Comparison of ENCODE assay signal across 8 mouse cellular contexts in the genomic region with DNA sequence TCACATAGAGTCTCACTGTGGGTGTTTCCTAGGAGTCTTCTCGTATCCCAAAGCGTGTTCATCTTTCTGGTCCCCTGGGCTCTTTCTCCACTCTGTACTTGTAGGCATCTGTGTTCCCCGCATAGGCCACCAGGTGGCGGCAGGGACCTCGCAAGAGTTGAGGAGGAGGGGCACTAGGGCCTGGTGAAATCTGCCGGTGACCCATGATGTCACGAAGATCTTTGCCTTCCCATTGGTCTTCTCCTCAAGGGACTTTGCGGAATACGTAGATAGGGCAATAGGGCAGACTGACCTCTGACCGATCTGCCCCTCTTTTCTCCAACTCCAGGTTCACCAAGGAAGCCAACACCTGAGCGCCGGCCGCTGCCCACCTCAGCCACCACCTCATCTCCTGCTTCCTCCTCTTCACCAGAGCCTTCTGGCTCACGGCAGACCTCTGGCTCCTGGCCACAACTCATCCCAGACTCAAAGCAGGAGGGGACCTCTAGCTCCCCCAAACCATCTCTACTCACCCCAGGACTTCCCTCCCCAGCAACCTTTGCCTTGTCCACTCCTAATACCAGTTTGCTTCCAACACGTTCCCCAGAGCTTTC. TPM values are rescaled to one million over a fixed set of nuclear protein-coding genes. Genes with fewer than 3 reads are reported as not detected.
A peak's percentile ranks its signal among the peaks of the same experiment; 100 is the strongest.
DNase-seq lines count a peak whose midpoint lies in the region; ATAC-seq and TF ChIP-seq lines count a peak whose summit lies in the region.

No protein-coding gene starts in this region.

- peak; percentile 78 for DNase-seq in 3134 (ENCODE audit: extremely low read depth, insufficient read length, low spot score)
- peak; percentile 94 to 95 for DNase-seq in adrenal gland, postnatal 36 days
- peak; percentile 94 for DNase-seq in embryonic facial prominence, embryonic 14.5 days (ENCODE audit: low spot score)
- peak; percentile 92 to 96 for DNase-seq in heart, adult 2 months
- DNase-seq in kidney, adult 8-10 months = peak; percentile 94 to 97
- DNase-seq in spleen, postnatal 10 days (ENCODE audit: low spot score in 2 of 2) = peak; percentile 88 to 93

- H3K9ac ChIP-seq in embryonic facial prominence, embryonic 14.5 days (ENCODE audit: low read depth, low read length) = no peak overlapping the region
- H3K9ac ChIP-seq in heart, adult 2 months (ENCODE audit: low read depth, low read length) = peak overlapping the region; percentile 47
- no peak overlapping the region for H3K9ac ChIP-seq in limb, embryonic 13.5 days
- H3K9ac ChIP-seq in midbrain, embryonic 16.5 days (ENCODE audit: low read depth, low read length) = 0 out of 2 replicates have a peak overlapping the region, but pooled peaks have one; percentile 16

- WGBS in embryonic facial prominence, embryonic 14.5 days = 18% methylated on average over 15 of the region's 15 CpGs
- 15% methylated on average over 15 of the region's 15 CpGs for whole genome bisulfite sequencing in heart, adult 2 months
- 22% methylated on average over 15 of the region's 15 CpGs for WGBS in limb, embryonic 13.5 days
- 19% methylated on average over 15 of the region's 15 CpGs for WGBS in midbrain, embryonic 16.5 days

- H3K27ac ChIP-seq in embryonic facial prominence, embryonic 14.5 days (replicated peaks; ENCODE audit: low read depth, low read length) = no peak overlapping the region
- peak overlapping the region; percentile 80 for H3K27ac ChIP-seq in heart, adult 2 months
- H3K27ac ChIP-seq in limb, embryonic 13.5 days = no peak overlapping the region
- H3K27ac ChIP-seq in midbrain, embryonic 16.5 days (ENCODE audit: low read length) = no peak overlapping the region

- H3K4me3 ChIP-seq in embryonic facial prominence, embryonic 14.5 days (ENCODE audit: low read depth, low read length) = peak overlapping the region; percentile 34
- H3K4me3 ChIP-seq in heart, adult 2 months = peak overlapping the region; percentile 48
- H3K4me3 ChIP-seq in limb, embryonic 13.5 days = peak overlapping the region; percentile 33
- peak overlapping the region; percentile 38 for H3K4me3 ChIP-seq in midbrain, embryonic 16.5 days (ENCODE audit: low read depth, low read length)

- peak; percentile 86 for ATAC-seq in embryonic facial prominence, embryonic 14.5 days (ENCODE audit: low read depth)
- ATAC-seq in limb, embryonic 13.5 days (ENCODE audit: low FRiP score, low read depth) = peak; percentile 63
- ATAC-seq in midbrain, embryonic 16.5 days = peak; percentile 73

- intact Hi-C loops in heart, adult 2 months (cut with DNase I) = loop anchor here (1.0 to 5.0 kb wide), 6 partner anchors 21 to 184 kb away; a partner anchor contains a TSS

- H3K79me2 ChIP-seq in heart, adult 2 months (replicated peaks; ENCODE audit: control insufficient read depth, insufficient read depth, low read length) = no peaks in the 10 kb centered on the region

- H3K9me3 ChIP-seq in embryonic facial prominence, embryonic 14.5 days (ENCODE audit: control insufficient read depth, low read length) = no peaks in the 10 kb centered on the region
- no peaks in the 10 kb centered on the region for H3K9me3 ChIP-seq in limb, embryonic 13.5 days
- no peaks in the 10 kb centered on the region for H3K9me3 ChIP-seq in midbrain, embryonic 16.5 days (replicated peaks; ENCODE audit: control insufficient read depth, low read length, poor library complexity, severe bottlenecking)

- H3K27me3 ChIP-seq in embryonic facial prominence, embryonic 14.5 days (replicated peaks; ENCODE audit: control insufficient read depth, insufficient read depth, low read length) = no peaks in the 10 kb centered on the region
- no peaks in the 10 kb centered on the region for H3K27me3 ChIP-seq in heart, adult 2 months (ENCODE audit: control insufficient read depth, insufficient read depth, low read length)
- H3K27me3 ChIP-seq in limb, embryonic 13.5 days = no peaks in the 10 kb centered on the region
- no peaks in the 10 kb centered on the region for H3K27me3 ChIP-seq in midbrain, embryonic 16.5 days (ENCODE audit: control insufficient read depth, insufficient read depth, low read depth, low read length)

- H3K4me2 ChIP-seq in embryonic facial prominence, embryonic 14.5 days (ENCODE audit: low read depth, low read length) = peak overlapping the region; percentile 58
- H3K4me2 ChIP-seq in limb, embryonic 13.5 days (replicated peaks) = peak overlapping the region; percentile 59
- peak overlapping the region; percentile 63 for H3K4me2 ChIP-seq in midbrain, embryonic 16.5 days (ENCODE audit: low read length)

- TF ChIP-seq CTCF in heart, adult 2 months (IDR thresholded peaks at IDR 0.05) = no peak; the same call in 1 of the 2 replicates

- TF ChIP-seq EP300 in heart, adult 2 months (IDR thresholded peaks at IDR 0.05; ENCODE audit: insufficient read depth, low read depth, low read length) = peak; percentile 90

- no peak for TF ChIP-seq POLR2A in heart, adult 2 months (IDR thresholded peaks at IDR 0.05; ENCODE audit: insufficient read depth, low read depth, low read length)

- no peaks in the 10 kb centered on the region for H3K36me3 ChIP-seq in embryonic facial prominence, embryonic 14.5 days (ENCODE audit: control insufficient read depth, insufficient read depth, low read length)
- no peaks in the 10 kb centered on the region for H3K36me3 ChIP-seq in heart, adult 2 months (ENCODE audit: control insufficient read depth, insufficient read depth, low read length)
- no peaks in the 10 kb centered on the region for H3K36me3 ChIP-seq in limb, embryonic 13.5 days
- no peaks in the 10 kb centered on the region for H3K36me3 ChIP-seq in midbrain, embryonic 16.5 days (ENCODE audit: control insufficient read depth, insufficient read depth, low read length)

- H3K4me1 ChIP-seq in embryonic facial prominence, embryonic 14.5 days (ENCODE audit: control insufficient read depth, insufficient read depth, low read length) = no peaks in the 10 kb centered on the region
- H3K4me1 ChIP-seq in heart, adult 2 months (ENCODE audit: control insufficient read depth, insufficient read depth, low read length) = peaks cover 3% of the 10 kb centered on the region
- H3K4me1 ChIP-seq in limb, embryonic 13.5 days = peaks cover 7% of the 10 kb centered on the region; the same call in 1 of the 2 replicates
- H3K4me1 ChIP-seq in midbrain, embryonic 16.5 days (ENCODE audit: control insufficient read depth, insufficient read depth, low read length) = no peaks in the 10 kb centered on the region

RNA-seq across cellular contexts. Expression of a gene that starts 17.7 kb away (rescaled TPM):
- 1 to 10 TPM; 1.7 to 2.7 TPM for total RNA-seq in adrenal gland, postnatal 36 days (2021)
- polyA plus RNA-seq in embryonic facial prominence, embryonic 14.5 days (2014; fragmentation: Nextera tagmentation; extraction: Ambion mirVana) = 8.1 and 8.7 TPM in 2 replicates
- total RNA-seq in heart, adult 2 months (2021) = 1 to 10 TPM; 1.7 to 2.9 TPM
- polyA plus RNA-seq in heart, adult 2 months (2012; rRNA removed) = 5.9 and 6.4 TPM in 2 replicates
- polyA plus RNA-seq in limb, embryonic 13.5 days (2015; fragmentation: Nextera tagmentation; extraction: Ambion mirVana) = 6.4 and 8.1 TPM in 2 replicates
- polyA plus RNA-seq in midbrain, embryonic 16.5 days (2015; fragmentation: Nextera tagmentation; extraction: Ambion mirVana) = 0.72 and 0.85 TPM in 2 replicates

RNA-seq across cellular contexts. Expression of a gene that starts 20.9 kb away (rescaled TPM):
- total RNA-seq in adrenal gland, postnatal 36 days (2021) = under 1 TPM; 0.36 to 0.89 TPM
- polyA plus RNA-seq in embryonic facial prominence, embryonic 14.5 days (2014; fragmentation: Nextera tagmentation; extraction: Ambion mirVana) = 0.64 and 0.92 TPM in 2 replicates
- 10 to 100 TPM; 26.5 to 35.6 TPM for total RNA-seq in heart, adult 2 months (2021)
- polyA plus RNA-seq in heart, adult 2 months (2012; rRNA removed) = 85.0 and 119 TPM in 2 replicates
- polyA plus RNA-seq in limb, embryonic 13.5 days (2015; fragmentation: Nextera tagmentation; extraction: Ambion mirVana) = 0.38 and 0.92 TPM in 2 replicates
- 0.18 TPM in 1 of 2 replicates, not detected in the other for polyA plus RNA-seq in midbrain, embryonic 16.5 days (2015; fragmentation: Nextera tagmentation; extraction: Ambion mirVana)

RNA-seq across cellular contexts. Expression of a gene that starts 21.5 kb away (rescaled TPM):
- 10 to 100 TPM in 1 of 2 experiments, 1 to 10 TPM in 1; 7.1 to 11.5 TPM for total RNA-seq in adrenal gland, postnatal 36 days (2021)
- polyA plus RNA-seq in embryonic facial prominence, embryonic 14.5 days (2014; fragmentation: Nextera tagmentation; extraction: Ambion mirVana) = 1.9 and 2.6 TPM in 2 replicates
- 1 to 10 TPM; 5.6 to 5.8 TPM for total RNA-seq in heart, adult 2 months (2021)
- polyA plus RNA-seq in heart, adult 2 months (2012; rRNA removed) = 3.5 TPM in 2 replicates
- 3.1 and 3.3 TPM in 2 replicates for polyA plus RNA-seq in limb, embryonic 13.5 days (2015; fragmentation: Nextera tagmentation; extraction: Ambion mirVana)
- polyA plus RNA-seq in midbrain, embryonic 16.5 days (2015; fragmentation: Nextera tagmentation; extraction: Ambion mirVana) = 48.2 and 49.4 TPM in 2 replicates

RNA-seq across cellular contexts. Expression of a gene that starts 27.6 kb away (rescaled TPM):
- total RNA-seq in adrenal gland, postnatal 36 days (2021) = under 1 TPM; 0.23 to 0.50 TPM
- polyA plus RNA-seq in embryonic facial prominence, embryonic 14.5 days (2014; fragmentation: Nextera tagmentation; extraction: Ambion mirVana) = 0.06 and 0.08 TPM in 2 replicates
- total RNA-seq in heart, adult 2 months (2021) = 10 to 100 TPM; 39.4 to 46.1 TPM
- polyA plus RNA-seq in heart, adult 2 months (2012; rRNA removed) = 66.1 and 72.5 TPM in 2 replicates
- not detected in 2 replicates for polyA plus RNA-seq in limb, embryonic 13.5 days (2015; fragmentation: Nextera tagmentation; extraction: Ambion mirVana)
- 0.60 and 0.93 TPM in 2 replicates for polyA plus RNA-seq in midbrain, embryonic 16.5 days (2015; fragmentation: Nextera tagmentation; extraction: Ambion mirVana)

RNA-seq across cellular contexts. Expression of a gene that starts 28.3 kb away (rescaled TPM):
- 10 to 100 TPM; 13.7 to 15.5 TPM for total RNA-seq in adrenal gland, postnatal 36 days (2021)
- polyA plus RNA-seq in embryonic facial prominence, embryonic 14.5 days (2014; fragmentation: Nextera tagmentation; extraction: Ambion mirVana) = 3.7 and 4.0 TPM in 2 replicates
- 1 to 10 TPM; 6.8 to 9.4 TPM for total RNA-seq in heart, adult 2 months (2021)
- 6.1 and 7.5 TPM in 2 replicates for polyA plus RNA-seq in heart, adult 2 months (2012; rRNA removed)
- 4.2 and 4.3 TPM in 2 replicates for polyA plus RNA-seq in limb, embryonic 13.5 days (2015; fragmentation: Nextera tagmentation; extraction: Ambion mirVana)
- 3.1 and 3.6 TPM in 2 replicates for polyA plus RNA-seq in midbrain, embryonic 16.5 days (2015; fragmentation: Nextera tagmentation; extraction: Ambion mirVana)

Comparison
In these comparisons a context has a peak if more than half of its experiments do, and no peak if none do; other contexts are left out.
1. H3K9ac ChIP-seq: peak in heart, adult 2 months (single experiment) and midbrain, embryonic 16.5 days (single experiment); none in embryonic facial prominence, embryonic 14.5 days (single experiment) and limb, embryonic 13.5 days (single experiment).
2. RNA of a gene that starts 20.9 kb away (polyA plus RNA-seq): 85.0 to 119 TPM in heart, adult 2 months; 0.38 to 0.92 TPM in limb, embryonic 13.5 days, 0.64 to 0.92 TPM in embryonic facial prominence, embryonic 14.5 days and 0.18 TPM in midbrain, embryonic 16.5 days; every median in the first group is over 10 times any median in the second.
3. RNA of a gene that starts 21.5 kb away (polyA plus RNA-seq): 48.2 to 49.4 TPM in midbrain, embryonic 16.5 days; 3.5 TPM in heart, adult 2 months, 3.1 to 3.3 TPM in limb, embryonic 13.5 days and 1.9 to 2.6 TPM in embryonic facial prominence, embryonic 14.5 days; every median in the first group is over 10 times any median in the second.
4. Peak in every context shown above with its lines, with median percentiles within 50 percentile points of each other: DNase-seq, ATAC-seq, H3K4me2 ChIP-seq and H3K4me3 ChIP-seq.